Mouse (Mus musculus) thymus, adult 18-20 months (tissue): Measurements from ENCODE around the gene Tcf7l1.

Experiments
- DNase-seq, 2 experiments: peaks; one replicate each; pipeline ENCODE4 v3.0.0; 2022; ENCODE audit warnings: mixed read lengths in 2 of 2

The Tcf7l1 gene

DNA sequence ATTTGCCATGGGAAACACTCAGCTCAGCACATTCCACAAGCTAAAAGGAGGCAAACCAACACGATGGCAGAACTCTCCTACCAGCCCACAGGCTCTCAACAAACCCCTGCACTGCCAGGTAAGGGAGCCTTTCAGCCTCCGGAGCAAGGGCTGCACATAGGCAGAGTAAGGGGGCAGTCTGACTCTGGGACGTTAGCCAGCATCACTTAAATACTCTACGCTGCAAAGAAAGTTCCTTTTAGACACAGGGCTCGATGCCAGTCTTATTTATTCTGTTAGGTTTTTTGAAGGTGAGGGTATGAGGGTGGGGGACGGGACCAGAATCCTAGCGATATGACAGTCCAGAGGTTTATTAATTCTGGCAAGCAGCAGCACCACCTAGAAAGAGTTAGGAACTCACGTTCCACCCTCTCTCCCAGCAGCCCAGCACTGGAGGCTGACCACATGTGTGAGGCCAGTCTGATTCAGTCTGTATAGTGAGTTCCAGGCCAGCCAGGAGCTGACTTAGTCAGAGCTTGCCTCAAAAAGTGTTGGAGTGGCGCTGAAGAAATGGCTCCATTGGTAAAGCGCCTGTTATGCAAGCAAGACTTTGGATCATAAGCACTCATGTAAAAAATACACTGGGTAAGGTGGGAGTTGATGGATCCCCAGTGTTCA, 44.8 kb downstream of the Tcf7l1 start:
- no peak for DNase-seq

DNA sequence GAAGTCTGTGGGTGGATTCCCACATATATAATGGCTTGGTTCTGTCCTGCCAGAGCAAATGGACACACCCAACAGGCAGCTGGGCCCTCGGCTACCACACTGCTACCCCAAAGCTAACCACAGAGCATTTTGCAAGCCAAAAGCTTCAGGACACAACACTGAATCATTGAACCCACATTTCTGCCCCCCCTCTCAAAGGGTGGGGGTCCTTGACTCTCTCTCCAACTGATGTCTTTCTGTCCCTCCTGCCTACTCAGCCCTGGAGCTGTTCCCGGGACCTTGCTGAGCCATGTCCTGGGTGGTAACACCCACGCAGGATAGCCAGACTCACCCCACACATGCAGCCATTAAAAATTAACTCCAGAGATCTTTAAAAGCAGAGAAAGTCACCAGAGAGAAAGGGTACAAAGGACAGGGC, 45.4 kb downstream of the Tcf7l1 start:
- DNase-seq = no peak

- no peak for DNase-seq
Measured at GRCm38 (mm10) chr6:72742331-72742730, 46.7 kb downstream of the Tcf7l1 start.

DNA sequence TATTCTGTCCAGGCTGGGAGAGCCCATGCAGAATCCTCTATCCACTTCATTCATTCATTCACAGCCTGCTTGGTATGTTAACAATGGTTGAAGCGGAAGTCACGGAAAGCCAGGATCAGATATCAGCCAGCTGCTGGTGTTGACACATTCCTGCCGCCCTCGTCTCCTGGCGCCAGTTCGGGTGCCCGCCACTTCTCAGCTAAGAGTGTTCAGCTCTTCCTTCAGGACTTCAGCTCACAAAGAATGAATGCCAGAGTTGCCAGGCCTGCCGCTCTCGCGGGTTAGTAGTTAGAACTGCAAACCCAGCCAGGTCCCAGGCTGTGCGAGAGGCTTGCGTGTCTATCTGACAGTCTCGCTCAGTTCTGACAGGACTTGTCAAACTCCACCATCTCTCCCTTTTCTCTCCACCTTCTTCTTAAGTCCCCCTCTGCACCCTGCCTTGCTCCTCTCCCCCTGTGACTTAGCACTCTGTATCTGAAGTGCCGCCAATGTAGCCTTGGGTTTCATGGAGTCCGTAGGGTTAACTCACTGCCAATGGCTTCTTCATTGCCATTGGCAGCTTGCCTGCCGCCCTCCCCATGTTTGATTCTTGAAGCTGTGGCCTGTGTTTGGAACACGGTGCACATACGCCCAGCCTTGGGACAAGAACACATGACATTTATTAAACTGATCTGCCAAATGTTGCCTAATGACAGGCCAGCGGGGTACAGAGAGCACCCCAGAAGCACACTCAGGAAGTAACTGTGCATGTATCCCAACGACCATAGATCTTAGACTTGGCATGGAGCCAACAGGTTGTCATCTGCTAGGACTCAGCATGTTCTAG, 48.2 kb downstream of the Tcf7l1 start:
- no peak for DNase-seq

DNA sequence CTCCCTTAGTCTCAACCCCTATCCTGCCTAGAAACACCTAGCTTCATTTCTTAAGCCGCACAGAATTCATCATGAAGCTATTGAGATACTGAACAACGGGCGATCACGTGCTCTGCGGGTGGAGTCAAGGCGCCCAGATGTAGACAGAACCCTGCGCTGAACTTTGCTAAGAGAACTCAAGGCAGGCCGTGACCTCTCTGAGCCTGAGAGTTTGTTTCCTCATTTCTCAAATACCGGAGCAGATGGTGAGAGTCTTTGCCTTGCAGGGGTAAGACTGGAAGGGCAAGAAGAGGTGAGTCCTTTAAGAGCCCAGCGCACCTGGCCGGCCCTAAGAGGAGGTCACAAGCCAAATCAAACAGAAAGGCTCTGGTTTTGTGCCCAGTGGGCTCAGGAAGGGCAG, 52.2 kb downstream of the Tcf7l1 start:
- no peak for DNase-seq

GRCm38 (mm10) chr6:72735206-72735605, 53.8 kb downstream of the Tcf7l1 start:
- no peak for DNase-seq

DNA sequence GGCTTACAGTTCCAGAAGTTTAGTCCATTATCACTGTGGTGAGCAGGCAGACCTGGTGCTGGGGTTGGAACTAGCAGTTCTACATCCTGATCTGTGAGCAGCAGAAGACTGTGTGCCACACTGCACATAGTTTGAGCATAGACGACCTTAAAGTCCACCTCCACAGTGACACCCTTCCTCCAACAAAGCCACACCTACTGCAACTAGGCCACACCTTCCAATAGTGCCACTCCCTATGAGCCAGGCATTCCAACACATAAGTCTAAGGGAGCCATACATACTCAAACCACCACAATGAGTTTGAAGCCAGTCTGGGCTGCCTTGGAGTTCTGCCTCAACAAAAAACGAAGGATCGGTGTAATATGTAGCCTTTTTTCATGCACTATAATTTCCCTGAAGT, 55.7 kb downstream of the Tcf7l1 start:
- DNase-seq = no peak

DNA sequence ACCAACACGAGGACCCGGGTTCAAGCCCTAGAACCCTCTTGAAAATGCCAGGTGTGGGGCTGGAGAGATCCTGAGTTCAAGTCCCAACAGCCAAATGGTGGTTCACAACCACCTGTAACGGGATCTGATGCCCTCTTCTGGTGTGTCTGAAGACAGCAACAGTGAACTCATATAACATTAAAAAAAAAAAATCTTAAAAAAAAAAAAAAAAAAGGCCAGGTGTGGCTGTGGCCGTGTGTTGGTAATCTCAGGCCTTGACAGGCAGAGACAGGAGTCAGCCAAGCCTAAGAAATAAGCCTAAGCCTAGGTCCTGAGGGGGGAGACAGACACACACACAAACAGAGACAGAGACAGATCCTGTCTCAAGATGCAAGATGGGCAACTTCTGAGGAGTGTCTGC, 56.9 kb downstream of the Tcf7l1 start:
- no peak for DNase-seq

GRCm38 (mm10) chr6:72730560-72730849, 58.5 kb downstream of the Tcf7l1 start:
- no peak for DNase-seq

DNA sequence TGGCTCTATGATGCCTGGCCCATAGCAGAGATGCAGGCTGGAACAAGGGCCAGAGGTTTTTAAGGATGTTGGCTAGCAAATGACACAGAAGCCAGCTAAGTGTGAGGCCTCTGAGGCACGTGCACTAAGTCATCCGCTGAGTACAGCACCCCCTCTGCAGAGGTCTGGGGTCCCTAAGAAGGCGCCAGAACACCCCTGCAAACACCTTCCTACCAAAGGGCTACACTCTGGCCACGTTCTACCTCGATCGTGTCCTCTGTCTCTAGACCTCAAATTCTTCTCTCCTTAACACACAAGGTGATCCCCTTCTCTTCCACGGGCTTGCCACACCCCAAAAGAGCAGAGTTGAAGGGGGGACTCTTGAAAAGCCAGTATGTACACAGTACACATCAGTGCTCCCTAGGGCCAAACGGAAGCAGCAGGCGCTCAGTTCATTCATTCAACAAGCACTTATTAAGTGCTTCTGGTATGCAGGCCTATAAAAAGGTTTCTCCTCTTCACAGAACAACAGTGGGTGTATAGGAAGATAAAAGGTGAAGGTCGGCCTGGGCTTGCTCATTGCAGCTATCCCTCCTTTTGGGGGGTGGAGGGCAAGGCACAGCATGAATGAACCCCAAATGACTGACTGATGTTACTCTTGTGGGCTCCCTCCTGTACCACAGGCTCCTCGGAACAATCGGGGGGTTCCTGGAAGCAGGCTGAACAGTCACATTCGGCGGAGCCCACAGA, 59.1 kb downstream of the Tcf7l1 start:
- DNase-seq = no peak

DNA sequence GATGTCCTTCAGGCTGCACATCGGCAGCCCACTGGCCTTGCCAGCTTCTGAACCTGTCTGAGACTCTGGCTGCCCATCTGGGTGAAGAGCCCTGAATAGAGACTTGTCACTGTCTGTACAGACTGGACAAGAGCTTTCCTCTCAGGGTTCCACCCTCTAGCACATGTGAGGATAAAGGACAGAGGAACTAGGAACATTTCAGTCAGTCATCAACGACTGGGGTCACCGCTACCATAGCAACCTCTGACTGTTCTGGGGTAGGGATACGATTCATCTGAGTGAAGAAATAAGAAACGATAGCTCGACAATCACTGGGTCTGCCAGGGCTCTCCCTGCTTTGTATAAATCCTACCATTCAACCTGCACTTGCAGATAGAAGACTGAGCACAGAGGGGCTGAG, 61.2 kb downstream of the Tcf7l1 start:
- no peak for DNase-seq

DNA sequence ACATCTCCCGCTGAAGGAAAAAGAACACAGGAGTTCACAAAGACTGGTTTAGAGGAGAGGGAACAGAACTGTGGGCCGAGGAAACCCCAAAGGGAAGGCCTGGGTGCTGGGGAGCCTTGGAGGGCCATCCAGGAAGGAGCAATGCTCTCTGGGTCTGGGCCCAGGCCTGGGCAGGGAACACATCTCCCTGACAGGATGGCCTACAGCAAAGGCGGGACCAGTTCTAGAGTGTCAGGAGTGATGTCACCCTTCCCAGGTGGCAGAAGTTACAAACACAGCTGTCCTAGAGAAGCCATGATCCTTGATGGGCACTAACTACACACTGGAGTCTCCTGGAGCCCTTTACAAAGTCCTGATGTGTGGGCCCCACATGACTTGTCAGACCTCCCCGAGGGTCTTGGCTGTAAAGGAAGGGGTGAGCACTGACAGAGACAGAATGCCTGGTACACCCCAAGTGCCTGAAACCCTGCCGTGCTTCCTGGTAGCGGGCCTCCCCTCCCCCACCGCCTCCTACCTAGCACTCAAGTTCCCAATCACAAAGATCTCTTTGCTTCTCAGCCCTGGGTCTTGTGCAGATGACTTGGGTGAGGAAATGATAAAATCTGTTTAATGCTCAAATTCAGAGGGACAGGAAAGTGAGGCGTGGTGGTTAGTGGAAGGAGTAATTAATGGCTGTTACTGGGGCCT, 64.4 kb downstream of the Tcf7l1 start:
- no peak for DNase-seq

- no peak for DNase-seq
Measured at GRCm38 (mm10) chr6:72723731-72724385, 65.2 kb downstream of the Tcf7l1 start.

- DNase-seq = no peak
Measured at GRCm38 (mm10) chr6:72723143-72723542, 65.9 kb downstream of the Tcf7l1 start.

DNA sequence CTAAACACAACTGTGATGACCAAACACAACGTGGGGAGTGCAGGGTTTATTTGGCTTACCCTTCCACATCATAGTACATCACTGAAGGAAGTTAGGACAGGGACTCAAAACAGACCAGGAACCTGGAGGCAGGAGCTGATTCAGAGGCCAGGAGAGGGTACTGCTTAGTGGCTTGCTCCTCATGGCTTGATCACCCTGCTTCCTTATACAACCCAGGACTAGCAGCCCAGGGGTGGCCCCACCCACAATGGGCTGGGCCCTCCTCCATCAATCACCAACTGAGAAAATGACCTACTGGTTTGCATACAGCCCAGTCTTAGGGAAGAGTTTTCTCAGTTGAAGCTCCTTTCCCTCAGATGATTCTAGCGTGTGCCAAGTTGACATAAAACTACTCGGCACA, 68.2 kb downstream of the Tcf7l1 start:
- DNase-seq = no peak

- DNase-seq = no peak
Measured at GRCm38 (mm10) chr6:72714726-72715125, 74.3 kb downstream of the Tcf7l1 start.

- DNase-seq = no peak
Measured at GRCm38 (mm10) chr6:72714250-72714649, 74.8 kb downstream of the Tcf7l1 start.

GRCm38 (mm10) chr6:72711508-72712081, 77.5 kb downstream of the Tcf7l1 start:
- DNase-seq = no peak

DNA sequence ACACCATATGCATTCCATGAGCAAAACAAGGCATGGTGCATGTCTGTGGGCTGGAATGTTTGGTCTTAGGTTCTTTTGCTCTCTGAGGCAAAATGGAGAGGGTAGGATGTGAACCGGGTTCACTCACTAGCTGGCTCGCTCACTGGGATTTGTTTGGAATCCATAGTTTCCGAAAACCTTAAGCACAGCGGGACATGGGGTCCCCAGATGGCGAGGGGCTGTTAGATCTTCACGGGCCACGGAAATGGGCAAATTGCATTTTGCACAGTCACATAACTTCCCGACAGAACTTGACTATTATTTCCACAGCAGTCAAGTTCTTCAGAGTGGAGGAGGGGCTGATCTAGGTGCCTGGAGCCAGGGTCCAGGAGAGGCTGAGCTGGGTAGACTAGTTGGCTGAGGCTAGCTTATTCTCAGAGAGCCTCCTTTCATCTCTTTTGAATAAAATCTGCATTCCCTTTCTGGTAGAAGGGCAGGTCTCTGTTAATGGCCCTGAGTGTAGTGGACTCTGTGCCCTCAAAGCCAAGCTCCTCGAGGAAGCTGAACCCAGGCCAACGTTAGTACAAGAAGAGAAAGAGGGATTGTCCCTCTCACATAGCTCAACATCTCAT, 78.1 kb downstream of the Tcf7l1 start:
- DNase-seq = no peak

GRCm38 (mm10) chr6:72699467-72700126, 89.5 kb downstream of the Tcf7l1 start:
- no peak for DNase-seq

DNA sequence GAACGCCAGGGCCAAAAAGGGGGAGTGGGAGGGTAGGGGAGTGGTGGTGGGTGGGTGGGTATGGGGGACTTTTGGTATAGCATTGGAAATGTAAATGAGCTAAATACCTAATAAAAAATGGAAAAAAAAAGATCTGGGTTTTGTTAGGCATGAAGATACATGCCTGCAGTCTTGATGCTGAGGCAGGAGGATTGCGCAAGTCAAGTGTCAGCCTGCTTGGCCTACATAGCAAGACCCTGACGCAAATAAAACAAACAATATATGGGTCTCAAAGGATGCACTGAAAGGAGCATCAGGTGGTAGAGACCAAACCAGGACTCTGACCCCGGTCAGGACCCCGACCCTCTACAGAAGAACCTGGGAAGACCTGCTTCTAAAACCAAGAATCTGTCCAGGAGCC, 90.5 kb downstream of the Tcf7l1 start:
- DNase-seq = no peak
